Mouse (Mus musculus) myocyte (in vitro differentiated cells): ENCODE measurements around the gene Nckap5l.
A peak's percentile ranks its signal among the peaks of the same experiment; 100 is the strongest.

Experiments
- CEBPB ChIP-seq: IDR thresholded peaks from 2 replicates; pipeline ENCODE4 v1.6.1; 2011; ENCODE audit warnings: mild to moderate bottlenecking, moderate library complexity; ENCODE audit not compliant: poor library complexity, insufficient read depth, severe bottlenecking
- E2F4 ChIP-seq: IDR thresholded peaks from one replicate; pipeline ENCODE4 v1.6.1; 2011; ENCODE audit warnings: mild to moderate bottlenecking, control low read depth, moderate library complexity; ENCODE audit not compliant: insufficient read depth
- MAX ChIP-seq: IDR thresholded peaks from one replicate; pipeline ENCODE4 v1.6.1; 2011; ENCODE audit warnings: low read depth, mild to moderate bottlenecking, control low read depth
- MYOD1 ChIP-seq, 3 experiments: IDR thresholded peaks; one replicate each; pipeline ENCODE4 v1.6.1; 2011; ENCODE audit warnings: control low read depth in 2 of 3, low read depth in 2 of 3, mild to moderate bottlenecking in 2 of 3, moderate library complexity in 1 of 3; ENCODE audit not compliant: insufficient read length in 2 of 3, control insufficient read depth in 1 of 3
- MYOG ChIP-seq, 3 experiments: IDR thresholded peaks; one replicate each; pipeline ENCODE4 v1.6.1; 2011; ENCODE audit warnings: control low read depth in 2 of 3, low read depth in 2 of 3, mild to moderate bottlenecking in 2 of 3; ENCODE audit not compliant: insufficient read length in 2 of 3, control insufficient read depth in 1 of 3, insufficient read depth in 1 of 3
- POLR2A ChIP-seq: IDR thresholded peaks from one replicate; pipeline ENCODE4 v1.6.1; 2011; ENCODE audit warnings: low read depth, mild to moderate bottlenecking, control low read depth, moderate library complexity; ENCODE audit not compliant: insufficient read length
- SRF ChIP-seq: IDR thresholded peaks from one replicate; pipeline ENCODE4 v1.6.1; 2011; ENCODE audit warnings: low read depth; ENCODE audit not compliant: control insufficient read depth, insufficient read length
- TCF12 ChIP-seq: IDR thresholded peaks from one replicate; pipeline ENCODE4 v1.6.1; 2011; ENCODE audit warnings: mild to moderate bottlenecking, control low read depth; ENCODE audit not compliant: poor library complexity, insufficient read depth, severe bottlenecking
- USF1 ChIP-seq: IDR thresholded peaks from one replicate; pipeline ENCODE4 v1.6.1; 2011; ENCODE audit warnings: low read depth, mild to moderate bottlenecking, control low read depth, moderate library complexity

GRCm38 (mm10) chr15:99421152-99421551 is 36.4 kb downstream of the Nckap5l start:
- TF ChIP-seq POLR2A: no peak
- no peak for TF ChIP-seq MYOG (IDR thresholded peaks at IDR 0.05; ENCODE audit: control insufficient read depth in 1 of 3, insufficient read depth in 1 of 3, insufficient read length in 2 of 3, low read depth in 2 of 3)
- no peak for TF ChIP-seq TCF12
- TF ChIP-seq MAX: no peak
- no peak for TF ChIP-seq E2F4
- TF ChIP-seq CEBPB: peak; percentile 63; the same call in 1 of the 2 replicates
- no peak for TF ChIP-seq USF1
- no peak for TF ChIP-seq MYOD1 (IDR thresholded peaks at IDR 0.05; ENCODE audit: control insufficient read depth in 1 of 3, insufficient read length in 2 of 3, low read depth in 2 of 3)
- TF ChIP-seq SRF: no peak
